Mouse (Mus musculus): ENCODE data around the gene 1700015G11Rik. TPM values are rescaled to one million over a fixed set of nuclear protein-coding genes. Genes with fewer than 3 reads are reported as not detected.

1700015G11Rik gene
- total and polyA plus RNA-seq, 3 experiments: not detected

DNA sequence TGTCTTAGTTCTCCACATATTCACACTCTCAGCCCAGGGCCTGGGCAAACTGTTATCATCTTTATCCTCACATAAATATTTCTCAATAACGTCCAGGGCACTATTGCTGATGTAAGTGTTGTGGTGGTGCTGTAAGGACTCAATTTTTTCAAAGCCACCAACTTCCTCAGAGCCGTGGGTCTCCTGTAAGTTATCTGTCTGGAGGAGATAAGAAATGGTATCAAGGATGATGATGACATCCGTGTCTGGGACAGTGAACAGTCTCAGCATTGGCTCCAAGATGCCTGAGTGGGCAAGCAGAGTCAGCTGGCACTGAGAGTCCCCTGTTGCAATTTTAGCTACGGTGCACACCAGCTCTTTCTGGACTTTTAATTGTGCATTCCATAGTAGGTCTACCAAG is 6.5 kb upstream of the 1700015G11Rik start:
- no peaks in the 10 kb centered on the region for H3K36me3 ChIP-seq (replicated peaks)
- DNase-seq (ENCODE audit: low spot score): peak; percentile 27
- H3K4me1 ChIP-seq (ENCODE audit: insufficient read depth, low read depth, low read length): peaks cover 54% of the 10 kb centered on the region
- ATAC-seq (ENCODE audit: extremely low read depth, insufficient number of reproducible peaks, low FRiP score, poor library complexity, severe bottlenecking): peak; percentile 61
- H3K4me3 ChIP-seq (ENCODE audit: low read depth, low read length): peak overlapping the region; percentile 28; the same call in 1 of the 2 replicates
- no peak for TF ChIP-seq GATA2 (IDR thresholded peaks at IDR 0.05; ENCODE audit: borderline replicate concordance, low read depth, low read length)
- TF ChIP-seq TAL1 (conservative IDR thresholded peaks at IDR 0.05; ENCODE audit: low read depth, low read length): peak; percentile 80
- H3K9me3 ChIP-seq (replicated peaks): peaks cover 2% of the 10 kb centered on the region; the same call in 1 of the 2 replicates
- no peaks in the 10 kb centered on the region; the same call in 1 of the 2 replicates for H3K27me3 ChIP-seq (ENCODE audit: insufficient read depth, low read length)

DNA sequence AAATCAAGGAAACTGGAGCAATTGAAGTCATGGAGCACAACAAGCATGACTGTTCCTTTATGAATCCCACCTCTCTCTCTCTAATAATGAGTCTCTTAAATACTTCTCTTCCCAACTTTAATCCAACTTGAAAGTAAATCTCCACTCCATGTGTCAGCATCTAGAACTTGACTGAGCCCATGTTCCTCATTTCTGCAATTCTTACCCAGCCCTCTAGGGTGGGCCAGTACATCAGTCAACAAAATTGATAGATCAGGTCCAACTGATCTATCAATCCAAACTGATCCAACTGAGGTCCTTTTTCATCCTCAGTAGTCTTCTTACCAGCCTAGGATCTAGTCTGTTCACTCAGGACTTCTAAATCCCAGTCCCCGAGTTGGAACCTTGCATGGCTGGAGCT is 348 bp downstream of the 1700015G11Rik start:
- Histone ChIP-seq H3K9me3 (replicated peaks) (no peaks in the 10 kb centered on the region), H3K27me3 (ENCODE audit: insufficient read depth, low read length) (no peaks in the 10 kb centered on the region), H3K36me3 (replicated peaks) (no peaks in the 10 kb centered on the region), H3K4me1 (ENCODE audit: insufficient read depth, low read depth, low read length) (peaks cover 22% of the 10 kb centered on the region), H3K4me3 (ENCODE audit: low read depth, low read length) (no peak overlapping the region)
- no peak for DNase-seq (ENCODE audit: low spot score)
- TF ChIP-seq POLR2AphosphoS5 (IDR thresholded peaks at IDR 0.05; ENCODE audit: insufficient replicate concordance, low read depth, low read length) (no peak), GATA2 (IDR thresholded peaks at IDR 0.05; ENCODE audit: borderline replicate concordance, low read depth, low read length) (no peak), CTCF (IDR thresholded peaks at IDR 0.05; ENCODE audit: low read depth, low read length) (no peak), TAL1 (conservative IDR thresholded peaks at IDR 0.05; ENCODE audit: low read depth, low read length) (no peak), GATA1 (IDR thresholded peaks at IDR 0.05; ENCODE audit: borderline replicate concordance, low read length) (no peak)
- no peak for ATAC-seq (ENCODE audit: extremely low read depth, insufficient number of reproducible peaks, low FRiP score, poor library complexity, severe bottlenecking)

DNA sequence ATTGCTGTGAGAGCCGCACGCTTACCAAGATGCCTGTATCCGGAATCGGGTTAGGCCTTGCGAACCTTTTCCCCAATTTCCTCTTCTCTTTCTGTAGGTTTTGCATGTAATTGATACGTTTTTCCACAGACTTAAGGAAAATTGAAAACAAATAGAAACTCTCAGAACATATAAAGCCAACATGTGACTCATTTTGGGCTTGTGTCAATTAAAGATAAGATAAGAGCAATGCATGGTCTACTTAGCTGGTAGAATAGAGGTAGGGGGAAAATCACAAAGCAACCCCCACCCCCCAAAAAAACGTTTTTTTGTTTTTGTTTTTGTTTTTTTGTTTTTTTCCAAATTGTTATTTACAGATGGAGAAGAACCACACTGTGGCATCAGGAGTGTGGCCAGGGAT is 2.1 kb downstream of the 1700015G11Rik start:
- H3K4me1 ChIP-seq (ENCODE audit: insufficient read depth, low read depth, low read length): peaks cover 22% of the 10 kb centered on the region
- no peaks in the 10 kb centered on the region for H3K27me3 ChIP-seq (ENCODE audit: insufficient read depth, low read length)
- ATAC-seq (ENCODE audit: extremely low read depth, insufficient number of reproducible peaks, low FRiP score, poor library complexity, severe bottlenecking) (no peak), DNase-seq (ENCODE audit: low spot score) (no peak)
- no peaks in the 10 kb centered on the region for H3K9me3 ChIP-seq (replicated peaks)
- H3K36me3 ChIP-seq (replicated peaks): no peaks in the 10 kb centered on the region
- H3K4me3 ChIP-seq (ENCODE audit: low read depth, low read length): no peak overlapping the region
- TF ChIP-seq TAL1 (conservative IDR thresholded peaks at IDR 0.05; ENCODE audit: low read depth, low read length): no peak
- no peak for TF ChIP-seq GATA2 (IDR thresholded peaks at IDR 0.05; ENCODE audit: borderline replicate concordance, low read depth, low read length)
- TF ChIP-seq POLR2AphosphoS5 (IDR thresholded peaks at IDR 0.05; ENCODE audit: insufficient replicate concordance, low read depth, low read length): no peak
- no peak for TF ChIP-seq CTCF (IDR thresholded peaks at IDR 0.05; ENCODE audit: low read depth, low read length)
- no peak for TF ChIP-seq GATA1 (IDR thresholded peaks at IDR 0.05; ENCODE audit: borderline replicate concordance, low read length)

DNA sequence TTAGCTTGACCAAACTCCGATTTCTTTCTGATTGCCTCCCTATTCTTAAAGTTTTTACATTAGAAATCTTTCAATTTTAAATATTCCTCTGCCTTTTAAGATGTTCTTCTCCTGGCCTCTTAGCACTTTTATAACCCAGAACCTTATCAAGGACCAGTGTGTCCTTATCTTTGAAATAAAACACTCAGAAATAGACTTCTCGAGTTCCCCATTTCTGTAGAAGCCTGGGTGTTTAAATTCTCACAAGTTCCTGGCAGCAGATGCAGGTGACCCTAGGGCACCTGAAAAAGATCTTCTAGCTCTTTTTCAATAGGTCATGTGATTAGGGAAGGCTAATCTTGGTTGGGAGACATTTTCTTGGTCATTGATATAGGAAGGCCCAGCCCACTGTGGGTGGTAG is 8.4 kb downstream of the 1700015G11Rik start:
- Histone ChIP-seq H3K27me3 (ENCODE audit: insufficient read depth, low read length) (no peaks in the 10 kb centered on the region), H3K4me1 (ENCODE audit: insufficient read depth, low read depth, low read length) (peaks cover 31% of the 10 kb centered on the region), H3K36me3 (replicated peaks) (peaks cover 15% of the 10 kb centered on the region), H3K4me3 (ENCODE audit: low read depth, low read length) (no peak overlapping the region), H3K9me3 (replicated peaks) (no peaks in the 10 kb centered on the region)
- ATAC-seq (ENCODE audit: extremely low read depth, insufficient number of reproducible peaks, low FRiP score, poor library complexity, severe bottlenecking) (no peak), DNase-seq (ENCODE audit: low spot score) (no peak)
- TF ChIP-seq GATA1 (IDR thresholded peaks at IDR 0.05; ENCODE audit: borderline replicate concordance, low read length) (no peak), CTCF (IDR thresholded peaks at IDR 0.05; ENCODE audit: low read depth, low read length) (no peak), TAL1 (conservative IDR thresholded peaks at IDR 0.05; ENCODE audit: low read depth, low read length) (no peak), POLR2AphosphoS5 (IDR thresholded peaks at IDR 0.05; ENCODE audit: insufficient replicate concordance, low read depth, low read length) (no peak), GATA2 (IDR thresholded peaks at IDR 0.05; ENCODE audit: borderline replicate concordance, low read depth, low read length) (no peak)

DNA sequence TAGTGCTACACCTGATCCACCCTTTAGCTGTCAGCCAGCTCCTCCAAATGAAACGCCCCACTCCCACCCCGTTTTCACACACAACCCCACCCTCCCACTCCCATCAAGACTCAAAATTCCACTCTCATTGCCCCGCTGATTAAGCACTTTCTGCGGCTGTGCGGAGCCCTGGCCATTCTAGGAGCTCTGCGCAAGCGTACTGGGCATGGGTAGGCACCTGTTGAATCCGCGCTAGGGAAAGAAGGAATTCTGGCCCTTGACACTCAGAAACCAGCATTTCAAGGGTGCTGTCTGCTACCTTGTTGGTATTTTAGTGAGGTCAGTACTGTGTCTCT is 9.3 kb downstream of the 1700015G11Rik start:
- peaks cover 19% of the 10 kb centered on the region for H3K36me3 ChIP-seq (replicated peaks)
- peak overlapping the region; percentile 87 for H3K4me3 ChIP-seq (ENCODE audit: low read depth, low read length)
- ATAC-seq (ENCODE audit: extremely low read depth, insufficient number of reproducible peaks, low FRiP score, poor library complexity, severe bottlenecking): no peak

DNA sequence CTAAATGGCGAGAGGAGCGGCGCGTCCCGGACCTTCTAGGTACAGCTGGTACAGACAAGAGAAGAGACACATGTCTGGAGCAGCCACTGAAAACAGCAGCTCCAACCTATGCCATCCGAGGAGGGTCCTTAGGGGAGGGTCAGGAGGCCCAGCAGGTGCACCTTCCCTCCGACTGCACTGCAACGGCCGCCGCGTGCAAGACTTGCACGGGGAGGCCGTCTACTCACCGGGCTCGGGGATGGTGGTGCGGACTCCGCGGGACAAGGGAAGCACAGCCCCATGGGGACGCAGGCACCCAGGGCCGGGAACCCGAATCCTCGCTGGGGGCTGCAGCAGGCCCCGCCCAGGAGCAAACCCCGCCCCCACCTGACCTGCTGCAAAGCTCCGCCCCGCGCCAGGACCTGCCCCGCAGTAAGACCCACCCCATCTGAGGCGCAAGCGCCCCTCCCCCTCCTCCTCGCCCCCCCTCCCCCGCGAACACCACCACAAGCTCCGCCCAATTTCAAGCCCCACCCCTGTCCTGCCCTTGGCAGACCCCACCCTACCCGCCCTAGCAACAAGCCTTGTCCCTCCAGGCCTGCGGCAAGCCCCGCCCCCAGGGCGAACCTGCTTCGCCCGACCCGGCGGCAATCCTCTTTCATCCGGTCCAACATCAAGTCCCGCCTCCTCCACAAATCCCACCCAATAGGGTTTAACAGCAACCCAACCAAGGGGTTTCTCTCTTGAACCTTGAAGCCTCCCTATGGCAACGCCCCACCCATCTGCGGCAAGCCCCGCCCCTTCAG is 9.8 kb downstream of the 1700015G11Rik start, which contains the start of gene Svip:
Gene Svip, minus strand, starts transcription at position 508 of the 785 bp plus-strand sequence.
- Histone ChIP-seq H3K27me3 (ENCODE audit: insufficient read depth, low read length) (no peaks in the 10 kb centered on the region), H3K9me3 (replicated peaks) (no peaks in the 10 kb centered on the region), H3K36me3 (replicated peaks) (peaks cover 23% of the 10 kb centered on the region), H3K4me1 (ENCODE audit: insufficient read depth, low read depth, low read length) (peaks cover 36% of the 10 kb centered on the region), H3K4me3 (ENCODE audit: low read depth, low read length) (peak within 1 kb of the TSS; percentile 87)
- TF ChIP-seq POLR2AphosphoS5 (IDR thresholded peaks at IDR 0.05; ENCODE audit: insufficient replicate concordance, low read depth, low read length) (no peak), GATA2 (IDR thresholded peaks at IDR 0.05; ENCODE audit: borderline replicate concordance, low read depth, low read length) (no peak), TAL1 (conservative IDR thresholded peaks at IDR 0.05; ENCODE audit: low read depth, low read length) (no peak), CTCF (IDR thresholded peaks at IDR 0.05; ENCODE audit: low read depth, low read length) (no peak), GATA1 (IDR thresholded peaks at IDR 0.05; ENCODE audit: borderline replicate concordance, low read length) (no peak)
- peak; percentile 92 for DNase-seq (ENCODE audit: low spot score)
- peak; percentile 96 for ATAC-seq (ENCODE audit: extremely low read depth, insufficient number of reproducible peaks, low FRiP score, poor library complexity, severe bottlenecking)

More for the DNA sequence above, 9.3 kb downstream of the 1700015G11Rik start:
- H3K27me3 ChIP-seq (ENCODE audit: insufficient read depth, low read length): no peaks in the 10 kb centered on the region
- TF ChIP-seq GATA2 (IDR thresholded peaks at IDR 0.05; ENCODE audit: borderline replicate concordance, low read depth, low read length): no peak
- TF ChIP-seq POLR2AphosphoS5 (IDR thresholded peaks at IDR 0.05; ENCODE audit: insufficient replicate concordance, low read depth, low read length): no peak
- TF ChIP-seq GATA1 (IDR thresholded peaks at IDR 0.05; ENCODE audit: borderline replicate concordance, low read length): no peak
- no peak for TF ChIP-seq CTCF (IDR thresholded peaks at IDR 0.05; ENCODE audit: low read depth, low read length)
- TF ChIP-seq TAL1 (conservative IDR thresholded peaks at IDR 0.05; ENCODE audit: low read depth, low read length): no peak
- H3K9me3 ChIP-seq (replicated peaks): no peaks in the 10 kb centered on the region
- no peak for DNase-seq (ENCODE audit: low spot score)
- H3K4me1 ChIP-seq (ENCODE audit: insufficient read depth, low read depth, low read length): peaks cover 33% of the 10 kb centered on the region

Data from G1E (cell line).